Mouse (Mus musculus): ENCODE data around the gene Lag3. TPM values are rescaled to one million over a fixed set of nuclear protein-coding genes. Genes with fewer than 3 reads are reported as not detected.
"Not testable (repeated sequence)": the region's sequence is repeated elsewhere in the genome, so short reads cannot be mapped to it uniquely, and the experiment has no call there.

The Lag3 gene
- polyA plus RNA-seq, 1 experiment = 7.6 TPM

DNA sequence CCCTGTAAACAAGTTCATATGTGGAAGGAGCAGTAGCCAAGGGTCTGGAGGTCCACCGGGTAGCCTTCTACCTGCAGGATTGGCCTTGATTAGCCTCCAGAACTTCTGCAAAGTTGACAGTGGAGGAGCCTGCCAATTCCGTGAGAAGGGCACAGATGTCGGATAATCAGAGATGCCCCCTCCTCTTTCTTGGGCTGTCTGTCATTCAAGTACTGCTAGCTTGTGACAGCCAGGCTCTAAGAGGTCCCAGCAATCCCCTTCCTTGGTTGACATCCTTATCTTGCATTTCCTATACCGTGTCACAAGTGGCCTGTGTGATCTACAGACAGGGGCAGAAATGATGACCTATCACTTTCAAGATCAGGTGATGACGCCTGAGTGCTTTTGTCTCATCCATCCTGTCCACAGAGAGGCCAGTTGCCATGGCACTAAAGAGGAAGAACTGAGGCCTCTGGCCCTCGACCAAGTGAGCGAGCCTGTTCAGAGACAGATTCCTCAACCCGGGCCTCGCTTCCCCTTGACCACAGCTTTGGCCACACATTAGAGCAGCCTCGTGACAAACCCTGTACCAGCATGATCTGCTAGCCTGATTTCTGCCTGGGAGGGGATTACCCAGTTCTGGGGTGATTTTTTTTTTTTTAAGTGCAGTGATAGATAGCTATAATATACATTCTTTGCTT is 10.6 kb downstream of the Lag3 start:
- TF ChIP-seq CTCF (IDR thresholded peaks at IDR 0.05; ENCODE audit: control insufficient read depth, insufficient read depth, low read length) (no peak), POLR2A (IDR thresholded peaks at IDR 0.05; ENCODE audit: borderline replicate concordance, control insufficient read depth, low read depth, low read length) (no peak)
- peaks cover 2% of the 10 kb centered on the region; the same call in 1 of the 2 replicates for H3K4me1 ChIP-seq (ENCODE audit: control insufficient read depth, insufficient read depth, low read length)
- WGBS = 29% methylated on average over 10 of the region's 10 CpGs
- 0 out of 2 replicates have a peak overlapping the region, but pooled peaks have one; percentile 40 for H3K27ac ChIP-seq (ENCODE audit: control insufficient read depth, insufficient read depth, low read depth, low read length, poor library complexity)
- H3K4me3 ChIP-seq (replicated peaks; ENCODE audit: control insufficient read depth, low read depth, low read length) = no peak overlapping the region

DNA sequence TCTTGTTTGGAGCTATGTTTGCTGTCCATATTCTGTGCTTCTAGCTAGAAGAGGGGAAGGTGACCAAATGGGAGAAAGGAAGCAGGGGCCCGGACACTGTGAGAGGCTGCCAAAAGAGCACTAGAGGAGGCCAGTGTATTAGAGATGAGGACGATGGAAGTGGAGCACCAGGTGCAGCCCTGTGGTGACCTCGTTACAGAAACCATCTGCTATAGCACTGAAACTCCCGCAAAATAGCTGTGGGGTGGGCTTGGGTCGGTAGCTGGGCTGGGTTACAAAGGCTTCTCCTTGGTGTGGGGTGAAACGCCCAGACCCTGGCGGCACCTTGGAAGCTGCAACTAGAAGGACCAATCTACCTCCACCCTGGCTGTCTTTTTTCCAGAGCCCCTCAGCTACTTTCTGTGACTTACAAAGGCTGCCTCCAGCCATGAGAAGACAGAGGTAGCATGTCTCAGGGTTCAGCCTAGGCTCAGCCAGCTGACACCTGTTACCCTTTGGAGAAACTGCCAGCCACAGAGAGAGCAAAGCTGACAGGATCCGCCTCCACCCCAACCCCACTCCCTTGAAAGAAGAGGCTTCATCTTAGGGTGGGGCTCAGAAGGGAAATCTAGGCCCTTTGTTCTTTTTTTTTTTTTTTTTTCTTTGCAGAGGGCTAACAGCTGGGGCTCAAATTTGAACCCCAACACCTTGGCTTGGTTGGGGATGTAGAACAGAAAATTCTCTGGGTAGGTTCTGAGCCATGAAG is 11.3 kb downstream of the Lag3 start:
- no peak overlapping the region for H3K27ac ChIP-seq (ENCODE audit: control insufficient read depth, insufficient read depth, low read depth, low read length, poor library complexity)
- peaks cover 2% of the 10 kb centered on the region; the same call in 1 of the 2 replicates for H3K4me1 ChIP-seq (ENCODE audit: control insufficient read depth, insufficient read depth, low read length)
- TF ChIP-seq CTCF (IDR thresholded peaks at IDR 0.05; ENCODE audit: control insufficient read depth, insufficient read depth, low read length) (no peak), POLR2A (IDR thresholded peaks at IDR 0.05; ENCODE audit: borderline replicate concordance, control insufficient read depth, low read depth, low read length) (no peak)
- H3K4me3 ChIP-seq (replicated peaks; ENCODE audit: control insufficient read depth, low read depth, low read length) = no peak overlapping the region
- 66% methylated on average over 8 of the region's 8 CpGs for WGBS

DNA sequence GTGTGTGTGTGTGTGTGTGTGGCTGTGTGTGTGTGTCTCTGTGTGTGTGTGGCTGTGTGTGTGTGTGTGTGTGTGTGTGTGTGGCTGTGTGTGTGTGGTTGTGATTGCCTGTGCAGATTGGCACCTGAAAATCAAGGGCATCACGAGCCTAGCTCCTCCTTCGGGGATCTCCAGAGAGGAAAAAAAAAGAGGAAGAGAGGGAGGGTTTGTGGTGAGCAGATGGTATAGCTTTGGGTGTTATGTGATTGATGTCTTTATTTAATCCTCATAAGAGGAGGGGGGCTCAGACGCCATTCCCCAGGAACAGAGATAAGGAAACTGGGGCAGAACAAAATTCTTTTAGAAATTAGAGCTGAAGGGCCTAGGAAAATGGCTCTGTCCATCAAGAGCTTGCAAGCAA is 13.1 kb downstream of the Lag3 start:
- Histone ChIP-seq H3K4me1 (ENCODE audit: control insufficient read depth, insufficient read depth, low read length) (peaks cover 2% of the 10 kb centered on the region; the same call in 1 of the 2 replicates), H3K27ac (ENCODE audit: control insufficient read depth, insufficient read depth, low read depth, low read length, poor library complexity) (peak overlapping the region; percentile 14; the same call in 1 of the 2 replicates), H3K4me3 (replicated peaks; ENCODE audit: control insufficient read depth, low read depth, low read length) (no peak overlapping the region)
- under 1% methylated on average over 3 of the region's 3 CpGs for WGBS
- no peak for TF ChIP-seq CTCF (IDR thresholded peaks at IDR 0.05; ENCODE audit: control insufficient read depth, insufficient read depth, low read length)
- TF ChIP-seq POLR2A (IDR thresholded peaks at IDR 0.05; ENCODE audit: borderline replicate concordance, control insufficient read depth, low read depth, low read length) = no peak

DNA sequence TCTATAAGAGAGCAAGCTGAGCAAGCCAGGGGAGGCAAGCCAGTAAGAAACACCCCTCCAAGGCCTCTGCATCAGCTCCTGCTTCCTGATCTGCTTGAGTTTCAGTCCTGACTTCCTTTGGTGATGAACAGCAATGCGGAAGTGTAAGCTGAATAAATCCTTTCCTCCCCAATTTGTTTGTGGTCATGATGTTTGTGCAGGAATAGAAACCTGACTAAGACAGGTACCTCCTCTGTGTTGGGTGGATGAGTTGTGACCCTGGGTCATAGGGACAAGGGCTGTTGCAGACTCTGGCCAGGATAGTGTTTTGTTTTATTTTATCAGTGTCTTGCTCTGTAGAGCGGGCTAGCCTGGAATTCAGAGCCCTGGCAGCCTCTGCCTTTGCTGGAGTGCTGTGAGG is 17.4 kb downstream of the Lag3 start:
- H3K4me3 ChIP-seq (replicated peaks; ENCODE audit: control insufficient read depth, low read depth, low read length); H3K27ac ChIP-seq (ENCODE audit: control insufficient read depth, insufficient read depth, low read depth, low read length, poor library complexity); H3K4me1 ChIP-seq (ENCODE audit: control insufficient read depth, insufficient read depth, low read length): not testable (repeated sequence)
- 77% methylated on average over 2 of the region's 2 CpGs for WGBS

DNA sequence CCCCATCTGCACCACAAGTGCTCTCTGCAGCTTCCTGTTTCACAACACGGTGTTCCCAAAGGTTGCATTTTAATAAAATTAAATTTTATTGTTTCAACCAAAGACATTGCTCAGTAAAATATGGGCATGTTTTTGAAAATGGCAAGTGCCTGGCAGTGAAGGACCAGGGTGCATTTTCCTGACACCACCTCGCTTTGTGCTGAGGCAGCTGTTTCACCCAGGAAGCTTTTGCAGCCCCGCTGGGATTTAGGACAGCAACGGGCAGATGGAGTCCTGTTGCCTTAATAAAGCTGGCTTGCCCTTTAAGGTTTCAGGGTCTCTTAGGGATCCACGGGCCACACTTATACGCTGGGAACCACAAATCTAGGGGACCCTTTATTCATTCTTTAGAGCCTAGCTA is 20.5 kb downstream of the Lag3 start:
- WGBS = 50% methylated on average over 6 of the region's 6 CpGs
- no peaks in the 10 kb centered on the region for H3K4me1 ChIP-seq (ENCODE audit: control insufficient read depth, insufficient read depth, low read length)
- H3K4me3 ChIP-seq (replicated peaks; ENCODE audit: control insufficient read depth, low read depth, low read length) = no peak overlapping the region
- no peak for TF ChIP-seq POLR2A (IDR thresholded peaks at IDR 0.05; ENCODE audit: borderline replicate concordance, control insufficient read depth, low read depth, low read length)
- no peak for TF ChIP-seq CTCF (IDR thresholded peaks at IDR 0.05; ENCODE audit: control insufficient read depth, insufficient read depth, low read length)
- no peak overlapping the region for H3K27ac ChIP-seq (ENCODE audit: control insufficient read depth, insufficient read depth, low read depth, low read length, poor library complexity)

DNA sequence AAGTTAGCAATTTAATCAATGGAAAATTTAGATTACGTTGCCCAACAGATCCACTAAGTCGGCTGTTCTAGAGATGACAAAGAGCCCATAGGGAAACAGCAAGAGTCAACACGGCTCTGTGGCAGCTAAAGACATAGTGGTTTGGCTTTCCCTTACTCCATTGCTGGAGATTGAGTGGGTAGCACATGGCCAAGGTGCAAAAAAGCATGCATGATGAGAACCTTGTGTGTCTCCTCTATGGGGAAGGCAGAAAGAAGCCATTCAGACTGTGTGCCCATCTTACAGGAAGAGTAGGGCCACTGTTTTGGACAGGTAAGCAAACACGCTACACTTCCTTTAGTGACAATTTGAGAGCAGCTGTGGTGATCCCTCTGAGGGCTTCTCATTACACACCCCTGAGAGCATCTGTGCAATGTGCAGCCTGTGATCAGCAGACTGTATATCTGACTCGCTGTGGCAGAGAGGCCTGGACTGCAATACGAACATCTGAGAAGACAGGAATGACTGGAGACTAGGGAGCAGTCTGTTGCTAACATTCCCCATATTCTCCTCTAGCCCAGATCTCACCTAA is 22.9 kb downstream of the Lag3 start:
- Histone ChIP-seq H3K27ac (ENCODE audit: control insufficient read depth, insufficient read depth, low read depth, low read length, poor library complexity) (no peak overlapping the region), H3K4me3 (replicated peaks; ENCODE audit: control insufficient read depth, low read depth, low read length) (no peak overlapping the region), H3K4me1 (ENCODE audit: control insufficient read depth, insufficient read depth, low read length) (no peaks in the 10 kb centered on the region)
- TF ChIP-seq POLR2A (IDR thresholded peaks at IDR 0.05; ENCODE audit: borderline replicate concordance, control insufficient read depth, low read depth, low read length) (no peak), CTCF (IDR thresholded peaks at IDR 0.05; ENCODE audit: control insufficient read depth, insufficient read depth, low read length) (no peak)
- 76% methylated on average over 6 of the region's 6 CpGs for WGBS

DNA sequence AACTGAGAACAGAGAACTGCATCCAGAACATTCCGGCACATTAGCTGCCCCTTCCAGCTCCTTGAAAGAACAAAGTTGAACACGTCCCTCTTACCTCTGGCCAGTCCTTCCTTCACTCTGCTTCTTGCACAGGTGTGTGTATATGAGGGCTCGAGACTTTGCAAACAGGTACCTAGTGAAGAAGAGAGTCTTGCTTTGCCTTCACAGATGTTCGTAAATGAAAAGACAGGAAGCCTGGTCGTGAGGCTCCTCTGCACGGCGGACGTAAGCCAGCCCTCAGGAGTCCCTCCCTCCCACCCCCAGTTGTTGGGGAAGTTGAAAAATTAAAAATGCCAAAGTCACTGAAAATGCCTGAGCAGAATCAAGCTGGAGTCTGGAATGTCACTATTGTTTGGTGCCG is 23.5 kb downstream of the Lag3 start, which contains the start of gene Cd4:
Cd4 (minus strand) TSS at position 236 of the 400 bp plus-strand sequence.
- H3K27ac ChIP-seq (ENCODE audit: control insufficient read depth, insufficient read depth, low read depth, low read length, poor library complexity) = no peak within 1 kb of the TSS
- TF ChIP-seq POLR2A (IDR thresholded peaks at IDR 0.05; ENCODE audit: borderline replicate concordance, control insufficient read depth, low read depth, low read length) = no peak
- no peak for TF ChIP-seq CTCF (IDR thresholded peaks at IDR 0.05; ENCODE audit: control insufficient read depth, insufficient read depth, low read length)
- H3K4me3 ChIP-seq (replicated peaks; ENCODE audit: control insufficient read depth, low read depth, low read length) = no peak within 1 kb of the TSS
- WGBS = 39% methylated on average over 9 of the region's 9 CpGs
- H3K4me1 ChIP-seq (ENCODE audit: control insufficient read depth, insufficient read depth, low read length) = no peaks in the 10 kb centered on the region

DNA sequence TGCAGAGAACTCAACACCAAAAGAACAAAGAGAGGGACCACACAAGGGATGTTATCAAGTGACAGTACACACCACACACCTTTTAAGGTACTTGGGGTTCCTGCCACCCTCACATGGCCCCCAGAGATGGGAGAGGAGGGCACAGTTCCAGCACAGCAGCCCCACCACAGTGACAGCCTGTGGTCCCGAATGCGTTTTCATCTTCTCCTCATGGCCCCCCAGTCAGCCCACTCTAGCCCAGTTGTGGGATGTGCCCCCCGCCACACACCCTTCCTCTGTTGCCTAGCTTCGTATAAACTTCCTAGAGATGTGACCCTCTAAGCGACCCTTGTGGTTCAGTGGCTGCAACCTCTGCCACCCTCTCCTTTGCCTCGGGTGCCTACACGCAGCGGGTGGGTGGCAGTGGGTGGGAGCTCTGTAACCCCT is 25.5 kb downstream of the Lag3 start:
- WGBS = 62% methylated on average over 8 of the region's 8 CpGs
- TF ChIP-seq CTCF (IDR thresholded peaks at IDR 0.05; ENCODE audit: control insufficient read depth, insufficient read depth, low read length) (no peak), POLR2A (IDR thresholded peaks at IDR 0.05; ENCODE audit: borderline replicate concordance, control insufficient read depth, low read depth, low read length) (no peak)
- Histone ChIP-seq H3K4me3 (replicated peaks; ENCODE audit: control insufficient read depth, low read depth, low read length) (no peak overlapping the region), H3K4me1 (ENCODE audit: control insufficient read depth, insufficient read depth, low read length) (no peaks in the 10 kb centered on the region), H3K27ac (ENCODE audit: control insufficient read depth, insufficient read depth, low read depth, low read length, poor library complexity) (no peak overlapping the region)

Measured in bone marrow, adult 2 months (tissue).